Mouse (Mus musculus): Measurements from ENCODE around the gene Tlcd2.

- TF ChIP-seq CTCF (IDR thresholded peaks at IDR 0.05; ENCODE audit: extremely low read depth, insufficient read length, insufficient replicate concordance, low read depth, low read length), result no peak
- no peak for TF ChIP-seq POLR2A (IDR thresholded peaks at IDR 0.05; ENCODE audit: low read depth, low read length)
These were observed 2.9 kb upstream of the Tlcd2 start for GRCm38 (mm10) chr11:75458628-75459041.

Measured in small intestine, adult 2 months (tissue).